Mouse (Mus musculus) intestine, embryonic 16.5 days (tissue): Measurements from ENCODE around the gene Slc25a42. TPM values are rescaled to one million over a fixed set of nuclear protein-coding genes. Genes with fewer than 3 reads are reported as not detected.

Source experiments
- polyA plus RNA-seq: library from polyadenylated mRNA; unstranded; fragments of >200 nt; fragmentation: Nextera tagmentation; extraction: Ambion mirVana; gene quantifications from 2 replicates; pipeline ENCODE4 v1.2.1, GENCODE M21; 2015

Slc25a42 gene
- polyA plus RNA-seq, 1 experiment from 2014 or later = 7.6 TPM

Other genes with a start within 250 kb of the Slc25a42 start
- 36.0 and 38.9 TPM in 2 replicates for gene Gatad2a, start 215.9 kb downstream of the Slc25a42 start, polyA plus RNA-seq
- gene Mau2, start 169.6 kb downstream of the Slc25a42 start, polyA plus RNA-seq = 44.4 and 45.5 TPM in 2 replicates
- gene Sugp1, start 169.5 kb downstream of the Slc25a42 start, polyA plus RNA-seq = 33.0 and 37.0 TPM in 2 replicates
- 106 and 152 TPM in 2 replicates for gene Tm6sf2, start 139.4 kb downstream of the Slc25a42 start, polyA plus RNA-seq
- gene Hapln4, start 128.8 kb downstream of the Slc25a42 start, polyA plus RNA-seq = 0.10 and 0.11 TPM in 2 replicates
- gene Ncan, start 91.4 kb downstream of the Slc25a42 start, polyA plus RNA-seq = 0.89 and 0.98 TPM in 2 replicates
- gene Nr2c2ap, start 81.0 kb downstream of the Slc25a42 start, polyA plus RNA-seq = 50.7 and 51.7 TPM in 2 replicates
- 12.6 and 15.3 TPM in 2 replicates for gene Rfxank, start 73.2 kb downstream of the Slc25a42 start, polyA plus RNA-seq
- 38.4 and 42.4 TPM in 2 replicates for gene Borcs8, start 72.8 kb downstream of the Slc25a42 start, polyA plus RNA-seq
- gene Mef2b, start 72.6 kb downstream of the Slc25a42 start, polyA plus RNA-seq = 0.11 and 0.23 TPM in 2 replicates
- 66.9 and 67.7 TPM in 2 replicates for gene Tmem161a, start 39.9 kb downstream of the Slc25a42 start, polyA plus RNA-seq
- gene Sugp2, start 21.9 kb upstream of the Slc25a42 start, polyA plus RNA-seq = 17.3 and 18.1 TPM in 2 replicates
- gene Armc6, start 22.2 kb upstream of the Slc25a42 start, polyA plus RNA-seq = 25.1 and 29.0 TPM in 2 replicates
- gene Homer3, start 70.5 kb upstream of the Slc25a42 start, polyA plus RNA-seq = 25.5 and 26.0 TPM in 2 replicates
- gene Ddx49, start 90.2 kb upstream of the Slc25a42 start, polyA plus RNA-seq = 44.2 and 48.4 TPM in 2 replicates
- gene Cope, start 90.2 kb upstream of the Slc25a42 start, polyA plus RNA-seq = 432 and 443 TPM in 2 replicates
- 2.1 and 3.2 TPM in 2 replicates for gene Cers1, start 103.5 kb upstream of the Slc25a42 start, polyA plus RNA-seq
- gene Gdf1, start 117.5 kb upstream of the Slc25a42 start, polyA plus RNA-seq = 0.53 and 0.78 TPM in 2 replicates
- 6.8 and 7.4 TPM in 2 replicates for gene Upf1, start 141.0 kb upstream of the Slc25a42 start, polyA plus RNA-seq
- gene Comp, start 161.3 kb upstream of the Slc25a42 start, polyA plus RNA-seq = 0.39 and 0.51 TPM in 2 replicates
- 12.9 and 16.4 TPM in 2 replicates for gene Crtc1, start 227.3 kb upstream of the Slc25a42 start, polyA plus RNA-seq